Mouse (Mus musculus): ENCODE measurements around the gene Prf1.

The Prf1 gene

GRCm38 (mm10) chr10:61290479-61290878 lies 7.2 kb upstream of the Prf1 start:
- DNase-seq = no peak

GRCm38 (mm10) chr10:61294242-61294641 lies 3.4 kb upstream of the Prf1 start:
- DNase-seq = peak; percentile 30

- no peak for DNase-seq
These were observed 754 bp upstream of the Prf1 start for GRCm38 (mm10) chr10:61296713-61297445.

GRCm38 (mm10) chr10:61300996-61301395 lies 3.4 kb downstream of the Prf1 start:
- no peak for DNase-seq

GRCm38 (mm10) chr10:61304046-61304445 lies 6.4 kb downstream of the Prf1 start:
- DNase-seq = no peak

GRCm38 (mm10) chr10:61305928-61306590 lies 8.4 kb downstream of the Prf1 start:
- no peak for DNase-seq

- no peak for DNase-seq
These were observed 11.2 kb downstream of the Prf1 start for GRCm38 (mm10) chr10:61308706-61309320.

- no peak for DNase-seq
These were observed 14.5 kb downstream of the Prf1 start for GRCm38 (mm10) chr10:61312159-61312558.

- DNase-seq = no peak
These were observed 15.1 kb downstream of the Prf1 start for GRCm38 (mm10) chr10:61312754-61313153.

- DNase-seq = no peak
These were observed 16.1 kb downstream of the Prf1 start for GRCm38 (mm10) chr10:61313750-61314149.

- DNase-seq = no peak
These were observed 17.8 kb downstream of the Prf1 start for GRCm38 (mm10) chr10:61315324-61315880.

GRCm38 (mm10) chr10:61318527-61318926 lies 20.9 kb downstream of the Prf1 start:
- DNase-seq = no peak

GRCm38 (mm10) chr10:61324717-61325116 lies 27.1 kb downstream of the Prf1 start:
- DNase-seq = no peak

GRCm38 (mm10) chr10:61325782-61326328 lies 28.2 kb downstream of the Prf1 start:
- DNase-seq = no peak

GRCm38 (mm10) chr10:61327545-61327944 lies 29.9 kb downstream of the Prf1 start:
- no peak for DNase-seq

GRCm38 (mm10) chr10:61328927-61329326 lies 31.3 kb downstream of the Prf1 start:
- DNase-seq = no peak

GRCm38 (mm10) chr10:61331046-61331445 lies 33.4 kb downstream of the Prf1 start:
- peak; percentile 93 for DNase-seq

- DNase-seq = no peak
These were observed 36.9 kb downstream of the Prf1 start for GRCm38 (mm10) chr10:61334545-61334944.

GRCm38 (mm10) chr10:61336137-61336536 lies 38.5 kb downstream of the Prf1 start:
- peak; percentile 38 for DNase-seq

- no peak for DNase-seq
These were observed 39.0 kb downstream of the Prf1 start for GRCm38 (mm10) chr10:61336592-61336991.

GRCm38 (mm10) chr10:61337665-61338064 lies 40.0 kb downstream of the Prf1 start:
- peak; percentile 74 for DNase-seq

GRCm38 (mm10) chr10:61339216-61339615 lies 41.6 kb downstream of the Prf1 start:
- DNase-seq = no peak

- DNase-seq = no peak
These were observed 42.6 kb downstream of the Prf1 start for GRCm38 (mm10) chr10:61340247-61340646.

All from layer of hippocampus, adult 9-11 months (tissue).